8 mouse cellular contexts compared by ENCODE assay signal in the genomic region with DNA sequence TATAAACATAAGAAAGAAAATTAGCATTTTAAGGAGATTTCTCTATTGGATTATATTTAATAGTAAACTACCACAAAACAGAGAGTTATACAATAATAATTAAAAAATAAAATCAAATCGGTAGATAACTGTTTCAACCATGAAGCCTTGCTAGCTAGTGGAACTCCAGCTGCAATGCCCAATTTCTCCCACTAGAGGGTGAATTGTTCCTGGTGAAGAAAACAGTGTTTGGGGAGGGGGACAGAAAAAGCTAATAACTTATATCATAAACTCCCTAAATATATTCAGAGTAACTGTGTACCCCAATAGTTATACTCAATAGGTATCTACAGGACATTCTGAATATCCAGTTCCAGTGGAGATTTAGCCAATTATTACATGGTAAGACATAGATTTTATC.
DNase-seq lines count a peak whose midpoint lies in the region; ATAC-seq and TF ChIP-seq lines count a peak whose summit lies in the region.

No protein-coding gene starts in this region.

- H3K4me2 ChIP-seq in liver, embryonic 14.5 days (ENCODE audit: low read depth) = no peak overlapping the region

- WGBS in liver, embryonic 14.5 days (ENCODE audit: insufficient replicate concordance) = 57% methylated on average over 1 of the region's 1 CpGs

- intact Hi-C loops in left cerebral cortex, adult 2 months (cut with DNase I) = loop anchor here (10.0 kb wide), 1 partner anchor 1032 kb away; no protein-coding TSS in a partner anchor

- no peaks in the 10 kb centered on the region for H3K27me3 ChIP-seq in liver, embryonic 14.5 days (ENCODE audit: control insufficient read depth, insufficient read depth, low read length)

- H3K9ac ChIP-seq in liver, embryonic 14.5 days (replicated peaks) = no peak overlapping the region

- no peaks in the 10 kb centered on the region for H3K36me3 ChIP-seq in liver, embryonic 14.5 days (replicated peaks; ENCODE audit: control insufficient read depth, insufficient read depth, low read depth)

- TF ChIP-seq CTCF in left cerebral cortex, adult 2 months (IDR thresholded peaks at IDR 0.05) = peak; percentile 73
- TF ChIP-seq CTCF in liver, embryonic 14.5 days (IDR thresholded peaks at IDR 0.05; ENCODE audit: low read depth) = peak; percentile 38; the same call in 1 of the 2 replicates

- H3K9me3 ChIP-seq in liver, embryonic 14.5 days (ENCODE audit: control insufficient read depth, low read length) = no peaks in the 10 kb centered on the region

- TF ChIP-seq EP300 in liver, embryonic 14.5 days (IDR thresholded peaks at IDR 0.05; ENCODE audit: low read depth) = no peak

- no peak overlapping the region for H3K4me3 ChIP-seq in left cerebral cortex, adult 2 months
- no peak overlapping the region for H3K4me3 ChIP-seq in liver, embryonic 14.5 days (ENCODE audit: insufficient read depth in 1 of 2, low read depth in 2 of 2, low read length in 2 of 2)

- ATAC-seq in liver, embryonic 14.5 days (ENCODE audit: insufficient read depth) = no peak

- no peak overlapping the region for H3K27ac ChIP-seq in left cerebral cortex, adult 2 months
- H3K27ac ChIP-seq in liver, embryonic 14.5 days = no peak overlapping the region

- peak; percentile 5 for DNase-seq in cerebellum, adult 9-10 months
- DNase-seq in cerebellum, adult 11 months = no peak
- DNase-seq in left cerebral cortex, adult 2 months (ENCODE audit: extremely low spot score in 1 of 2, low spot score in 2 of 2) = peak; percentile 23 to 38
- DNase-seq in left cerebral cortex, adult 11 months (ENCODE audit: low spot score) = no peak
- DNase-seq in NIH3T3 (ENCODE audit: low read depth) = peak; percentile 46
- DNase-seq in embryo, embryonic 9.5 days (ENCODE audit: extremely low spot score) = peak; percentile 22
- DNase-seq in liver, embryonic 14.5 days (ENCODE audit: low read depth in 3 of 3, low spot score in 3 of 3) = no peak
- DNase-seq in natural killer cell, adult 2 months (ENCODE audit: low spot score in 2 of 2) = no peak

- no peaks in the 10 kb centered on the region for H3K4me1 ChIP-seq in liver, embryonic 14.5 days (replicated peaks; ENCODE audit: control insufficient read depth in 2 of 2, insufficient read depth in 2 of 2, low read length in 1 of 2)

Comparison
In these comparisons a context has a peak if more than half of its experiments do, and no peak if none do; other contexts are left out.
1. DNase-seq: peak in cerebellum, adult 9-10 months (single experiment), left cerebral cortex, adult 2 months (2 of 2), NIH3T3 (single experiment) and embryo, embryonic 9.5 days (single experiment); none in cerebellum, adult 11 months (single experiment), left cerebral cortex, adult 11 months (single experiment), liver, embryonic 14.5 days (0 of 3) and natural killer cell, adult 2 months (0 of 2).